Mouse (Mus musculus): ENCODE results near the gene Fig4.

Fig4 gene

DNA sequence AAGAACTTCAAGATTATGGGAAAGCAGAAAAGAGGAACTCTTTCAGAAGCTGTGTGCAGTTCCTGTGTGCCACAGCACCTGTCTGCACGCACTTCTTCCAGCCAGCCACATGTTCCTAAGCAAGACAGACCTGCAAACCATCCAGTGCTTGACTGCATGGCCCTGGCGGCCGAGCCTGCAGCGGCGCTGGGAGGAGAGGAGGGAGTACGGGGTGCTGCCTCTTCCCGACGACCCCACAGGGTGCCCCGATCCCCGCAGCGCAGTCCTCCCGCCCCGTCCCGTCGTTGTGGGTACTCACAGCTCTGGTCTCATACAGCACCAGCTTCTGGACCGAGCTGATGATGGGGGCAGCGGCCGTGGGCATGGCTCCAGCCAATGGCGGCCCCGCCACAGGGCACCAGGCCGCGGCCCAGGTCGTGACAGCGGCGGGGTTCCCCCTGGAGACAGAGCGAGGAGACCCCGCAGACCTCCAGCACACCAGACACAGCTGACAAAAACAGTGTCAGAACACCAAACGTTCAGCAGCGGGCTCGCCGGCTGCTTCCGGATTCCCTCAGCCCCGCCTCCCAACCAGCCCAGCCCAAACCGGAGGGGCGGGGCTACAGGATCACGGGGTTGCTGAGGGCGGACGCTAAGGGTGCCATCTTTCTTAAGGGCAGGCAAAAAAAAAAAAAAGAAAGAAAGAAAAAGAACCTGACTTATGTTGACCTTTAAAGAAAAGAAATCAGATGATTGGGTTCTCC, at the start of gene Fig4:
Gene Fig4, minus strand, starts transcription at position 572 of the 743 bp plus-strand sequence.
- DNase-seq, result peak; percentile 95

DNA sequence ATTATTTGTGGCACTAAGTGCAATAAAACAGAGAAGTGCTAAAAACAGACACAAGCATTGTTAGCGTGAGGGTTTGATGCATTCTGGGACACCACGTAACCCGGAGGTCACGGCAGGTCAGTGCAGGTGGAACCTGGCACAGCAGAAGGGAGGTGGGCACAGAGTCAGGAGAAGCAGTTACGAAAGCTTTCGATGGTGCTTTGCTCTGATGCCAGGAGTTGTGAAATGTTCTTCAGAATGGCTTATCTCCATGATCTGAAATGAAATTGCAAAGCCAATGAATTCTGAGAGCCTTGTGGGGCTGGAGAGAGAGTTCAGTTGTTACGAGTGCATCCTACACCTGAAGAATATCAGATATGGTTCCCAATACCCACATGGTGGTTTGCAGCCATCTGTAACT, 38.3 kb upstream of the Fig4 start:
- DNase-seq, result no peak

DNA sequence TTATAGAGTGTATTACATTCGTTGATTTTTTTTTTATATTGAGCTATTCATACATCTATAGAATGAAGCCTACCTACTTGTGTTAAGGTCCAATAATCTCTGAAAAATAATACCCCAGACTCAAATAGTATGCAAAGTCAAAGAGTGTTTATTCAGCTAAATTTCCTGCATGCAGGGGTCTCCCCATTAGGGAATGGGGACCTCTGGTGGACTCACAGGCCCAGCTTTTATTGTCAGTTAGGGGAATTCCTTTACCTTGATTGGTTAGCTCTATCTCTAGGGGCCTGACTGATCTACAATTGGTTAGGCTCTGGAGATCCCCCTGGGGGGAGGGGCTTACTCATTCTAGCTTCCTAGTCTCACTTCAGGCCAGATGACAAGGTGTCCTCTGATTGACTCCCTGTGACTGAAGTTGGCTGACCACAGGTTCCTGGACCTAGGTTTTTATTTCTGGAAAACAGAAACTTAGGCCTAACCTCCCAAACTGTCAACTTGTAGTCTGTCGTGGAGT, 29.5 kb upstream of the Fig4 start:
- peak in 1 of 2 experiments; percentile 2 for DNase-seq

DNA sequence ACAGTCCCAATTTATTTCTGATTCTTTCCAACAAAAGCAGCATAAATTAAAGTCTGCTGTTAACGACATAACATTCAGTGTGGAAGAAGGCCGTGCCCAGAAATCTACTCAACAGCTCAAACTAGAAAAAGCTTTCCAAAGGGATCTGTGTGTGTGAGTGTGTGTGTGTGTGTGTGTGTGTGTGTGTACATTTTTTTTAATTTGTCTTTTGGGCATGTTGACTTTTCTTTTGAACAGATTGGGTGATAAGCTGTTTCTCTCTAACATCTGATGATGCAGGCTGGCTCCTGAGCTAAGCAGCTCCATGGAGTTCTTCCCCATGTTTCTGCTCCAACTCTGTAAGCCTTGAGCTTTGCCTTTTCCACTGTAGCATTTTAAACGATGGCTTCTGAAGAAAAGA, 12.8 kb upstream of the Fig4 start:
- DNase-seq, result no peak

DNA sequence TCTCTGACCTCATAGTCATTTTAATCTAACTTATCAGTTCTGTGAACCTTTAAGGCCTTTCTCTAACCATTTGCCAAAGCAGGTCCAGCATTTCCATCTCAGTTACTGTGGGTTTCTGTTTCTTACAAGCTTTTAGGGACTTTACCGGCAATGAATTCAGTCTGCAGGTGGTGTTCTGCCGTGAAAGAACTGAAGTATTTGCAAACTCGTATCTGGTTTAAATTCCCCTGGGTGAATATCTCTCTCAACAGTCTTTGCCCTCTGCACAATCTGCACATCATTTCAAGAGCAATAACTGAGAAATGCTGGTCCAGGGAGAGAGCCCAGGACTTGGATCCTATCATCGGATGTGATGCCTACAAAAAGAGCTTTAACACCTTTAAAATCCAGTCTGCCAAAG, 5.1 kb upstream of the Fig4 start:
- no peak for DNase-seq

DNA sequence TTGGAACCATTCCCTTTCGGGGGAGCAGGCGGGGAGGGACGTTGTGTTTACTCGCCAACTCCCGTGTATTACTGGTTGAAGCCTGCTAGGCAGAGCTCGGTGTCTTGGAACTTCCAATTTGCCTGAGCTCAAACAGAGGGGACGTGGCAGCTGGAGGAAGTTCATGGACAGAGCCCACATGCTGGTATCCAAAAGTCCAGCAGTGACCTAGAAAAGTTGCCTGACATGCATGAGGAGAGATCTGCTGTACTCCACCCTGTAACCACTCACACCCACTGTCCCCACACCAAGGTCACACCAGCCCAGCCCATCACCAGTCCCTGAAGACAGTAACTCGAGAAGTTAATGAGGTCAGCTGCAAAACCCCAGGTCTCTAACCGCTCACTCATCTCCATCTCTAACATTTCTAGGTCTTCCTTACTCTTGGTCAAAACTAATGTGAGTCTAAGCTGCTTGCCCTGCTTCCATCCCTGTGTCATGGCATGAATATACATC, 1.9 kb upstream of the Fig4 start:
- no peak for DNase-seq

DNA sequence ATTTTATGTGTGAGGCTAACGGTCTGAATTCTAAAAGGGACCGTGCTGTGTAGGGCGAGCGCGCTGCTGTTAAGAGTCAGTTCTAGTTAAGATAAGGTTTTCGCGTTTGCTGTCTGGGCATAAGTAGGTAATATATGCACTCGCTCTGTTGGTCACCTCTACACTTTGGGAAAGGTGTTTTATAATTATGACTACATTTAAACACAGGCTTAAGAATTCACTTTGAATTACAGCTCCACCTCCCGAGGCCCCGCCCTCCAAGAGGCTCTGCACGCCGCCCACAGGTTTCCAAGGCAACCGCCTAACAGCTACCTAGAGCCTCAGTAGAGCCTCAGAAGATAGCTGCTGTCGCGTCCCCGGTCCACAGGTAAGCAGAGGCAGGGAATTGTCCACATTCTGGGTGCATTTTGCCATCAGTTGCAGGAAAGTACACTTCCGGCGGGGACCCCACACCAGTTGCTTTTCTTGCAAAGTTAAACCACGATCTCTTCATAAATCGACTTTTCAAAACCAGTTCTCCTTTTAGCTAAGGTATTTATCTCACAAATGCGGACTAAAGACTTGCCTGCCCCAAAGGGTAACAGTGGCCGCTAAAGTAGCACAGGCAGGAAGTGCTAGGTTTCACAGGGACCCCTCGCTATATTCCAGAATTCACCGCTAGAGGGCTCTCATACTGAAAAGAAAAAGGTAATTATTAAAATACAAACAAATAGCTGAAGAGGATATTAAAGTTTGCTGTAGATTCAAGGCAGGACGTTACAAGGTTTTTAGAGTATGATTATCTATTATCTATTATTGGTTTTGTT, 782 bp upstream of the Fig4 start, which contains the start of gene Ak9:
Gene Ak9, plus strand, starts transcription at position 342 of the 806 bp plus-strand sequence.
- peak; percentile 93 to 95 for DNase-seq

DNA sequence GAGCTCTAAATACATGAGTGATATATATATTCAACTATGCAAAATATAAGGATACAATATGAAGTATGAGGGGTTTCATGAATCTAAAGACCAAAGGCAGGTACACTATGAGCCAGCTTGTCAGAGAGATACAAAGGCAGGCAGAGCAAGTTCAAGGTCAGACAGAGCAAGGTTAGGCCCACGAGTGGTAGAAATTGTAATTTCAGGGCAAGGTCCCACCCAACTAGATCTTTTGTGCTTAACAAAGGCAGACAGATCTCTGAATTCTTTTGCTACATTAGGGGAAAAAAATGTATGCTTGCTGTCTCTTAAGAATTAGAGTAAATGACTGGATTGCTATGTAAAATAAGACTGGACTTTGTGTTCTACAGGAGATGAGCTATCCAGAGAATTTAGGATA, 2.9 kb downstream of the Fig4 start:
- no peak for DNase-seq

DNA sequence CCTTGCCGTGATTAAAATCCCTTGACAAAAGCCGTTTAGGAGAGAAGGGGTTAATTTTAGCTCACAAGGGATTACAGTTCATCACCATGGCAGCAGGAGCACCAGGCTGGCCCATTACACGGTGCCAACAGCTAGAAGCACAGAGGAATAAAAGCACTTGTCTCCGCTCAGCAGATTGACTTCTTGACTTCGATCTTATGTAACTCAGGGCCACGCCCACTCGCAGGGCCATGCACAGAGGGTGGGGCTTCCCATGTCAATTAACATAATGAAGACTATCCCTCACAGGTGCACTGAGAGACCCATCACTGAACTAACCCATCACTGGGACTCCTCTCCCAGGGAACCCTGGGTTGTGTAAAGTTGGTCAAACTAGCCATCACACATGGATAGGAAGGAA, 7.9 kb downstream of the Fig4 start:
- peak; percentile 31 to 33 for DNase-seq

DNA sequence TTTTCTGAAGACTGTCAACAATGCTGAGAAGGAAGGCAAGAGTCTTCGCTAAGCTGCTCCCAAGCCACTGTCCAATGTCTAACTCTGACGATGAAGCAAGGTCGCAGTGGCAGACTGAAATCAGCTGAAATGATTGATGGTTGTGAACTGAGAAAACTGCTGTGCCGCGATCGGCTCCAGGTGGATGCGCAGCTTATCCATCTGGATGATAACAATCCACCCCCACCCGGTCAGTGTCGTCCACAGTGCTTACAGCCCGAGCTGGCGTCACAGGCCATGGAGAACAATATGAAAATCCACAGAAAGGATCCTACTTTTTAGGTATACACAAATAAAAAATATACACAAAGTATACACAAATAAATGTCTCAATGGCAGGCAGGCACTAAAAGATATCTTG, 8.3 kb downstream of the Fig4 start:
- DNase-seq, result no peak

DNA sequence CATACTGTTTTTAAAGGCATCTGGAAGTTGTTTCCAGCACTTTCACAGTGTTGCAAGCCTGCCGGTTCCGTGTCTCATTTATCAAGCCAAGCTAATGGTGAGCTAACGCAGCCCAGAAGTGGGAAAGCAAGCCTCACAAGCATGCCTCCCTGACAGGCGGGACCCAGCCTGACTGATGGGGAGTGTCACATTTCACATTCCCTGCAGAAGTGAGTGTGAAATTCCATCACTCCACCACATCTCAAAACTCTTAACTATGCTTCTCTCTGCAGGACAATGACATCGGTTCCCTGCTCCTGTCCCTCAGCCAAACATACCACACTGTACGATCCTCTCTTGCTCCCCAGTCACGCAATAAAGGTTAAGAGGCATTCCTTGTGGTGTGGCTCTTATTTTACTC, 10.0 kb downstream of the Fig4 start:
- no peak for DNase-seq

DNA sequence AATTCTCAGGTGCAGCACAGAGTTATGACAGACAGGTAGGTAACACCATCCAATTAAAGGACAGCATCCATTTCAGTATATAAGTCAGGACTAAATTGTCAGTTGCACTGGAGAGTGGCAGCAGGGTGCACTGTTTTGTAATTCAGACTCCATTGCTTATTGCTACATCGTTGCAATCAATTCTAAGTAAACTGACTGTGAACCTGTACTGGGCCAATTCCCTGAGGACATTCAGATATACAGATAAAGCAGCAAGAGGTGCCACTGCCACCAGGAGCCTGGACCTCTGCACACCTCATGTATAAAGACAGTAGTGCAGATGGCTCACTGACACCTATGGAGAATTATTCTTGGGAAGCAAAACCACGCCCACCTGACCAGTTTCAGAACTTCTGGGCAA, 12.0 kb downstream of the Fig4 start:
- no peak for DNase-seq

DNA sequence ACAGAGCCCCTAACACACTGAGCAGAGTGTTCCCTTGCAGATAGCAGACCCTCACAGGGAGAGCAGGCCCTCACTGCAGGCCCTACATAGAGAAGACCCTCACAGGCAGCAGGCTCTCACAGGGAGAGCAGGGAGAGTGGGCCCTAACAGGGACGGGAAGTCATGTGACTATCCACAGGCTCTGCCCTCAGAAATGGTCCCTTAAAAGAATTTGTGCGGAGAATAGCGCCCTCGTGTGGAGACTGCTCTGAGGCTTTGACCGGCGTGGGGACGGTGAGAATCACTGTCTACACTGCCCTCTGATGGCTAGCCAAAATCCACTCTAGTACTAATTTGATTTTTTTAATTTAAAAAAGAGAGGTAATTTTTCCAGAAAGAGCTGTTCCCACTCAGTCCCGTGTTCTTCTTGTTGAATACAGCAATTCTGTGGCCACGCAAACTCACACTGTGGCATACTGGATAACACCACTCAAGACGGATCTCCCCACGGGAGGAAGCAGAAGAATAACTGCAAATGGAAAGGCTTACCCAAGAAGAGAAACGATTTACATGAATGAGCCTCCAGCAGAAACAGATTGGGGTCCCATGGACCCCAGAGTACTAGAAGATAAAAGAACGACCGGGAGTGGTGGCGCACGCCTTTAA, 14.2 kb downstream of the Fig4 start:
- peak; percentile 85 to 86 for DNase-seq

DNA sequence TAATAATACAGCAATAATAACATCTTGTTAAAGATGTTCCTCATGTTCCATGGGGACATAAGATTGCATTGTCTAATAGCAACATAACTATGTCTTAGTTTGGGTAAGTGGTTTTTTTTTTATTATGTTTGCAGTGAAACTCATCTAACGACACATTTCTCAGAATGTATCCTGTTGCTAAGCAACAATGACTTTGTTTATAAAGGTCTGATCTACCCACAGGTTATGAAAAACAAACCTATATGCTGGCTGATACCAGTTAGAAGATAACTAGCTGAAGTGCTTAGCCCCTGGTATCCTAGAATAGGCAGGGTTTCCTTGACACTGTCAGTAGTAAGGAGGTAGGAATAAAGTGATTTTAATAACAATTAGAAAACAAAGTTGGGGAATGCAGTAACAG, 15.0 kb downstream of the Fig4 start:
- DNase-seq, result no peak

DNA sequence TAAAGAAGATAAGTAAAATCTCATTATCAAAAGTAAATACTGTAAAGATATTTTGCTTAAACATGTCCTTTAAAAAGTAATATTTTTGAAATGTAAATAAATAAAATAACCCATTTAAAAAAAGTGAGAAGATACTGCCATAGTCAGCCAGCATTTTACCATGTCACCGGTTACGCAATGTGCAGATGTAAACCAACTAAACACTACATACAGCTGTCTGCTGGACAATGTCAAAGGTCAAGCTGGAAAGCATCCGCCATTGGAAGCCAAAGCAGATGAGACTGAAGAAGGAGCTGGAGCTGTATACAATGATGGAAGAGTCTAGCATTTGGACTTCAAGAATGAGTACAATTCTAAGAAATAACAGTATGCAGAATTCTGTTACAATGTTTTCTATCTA, 15.4 kb downstream of the Fig4 start:
- DNase-seq, result no peak

DNA sequence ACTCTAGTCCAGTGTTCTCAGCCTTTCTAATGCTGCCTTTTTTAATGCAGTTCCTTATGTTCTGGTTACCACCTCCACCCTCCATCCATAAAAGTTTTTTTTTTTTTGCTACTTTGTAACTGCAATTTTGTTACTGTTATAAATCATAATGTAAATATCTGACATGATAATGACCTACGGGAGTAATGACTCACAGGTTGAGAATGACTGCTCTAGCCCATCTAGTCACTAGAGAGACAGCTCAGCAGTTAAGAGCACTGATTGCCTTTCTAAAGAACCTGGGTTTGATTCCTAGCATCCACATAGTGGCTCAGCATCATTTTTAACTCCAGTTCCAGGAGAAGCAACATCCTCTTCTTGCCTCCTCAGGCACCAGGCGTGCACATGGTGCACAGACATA, 21.0 kb downstream of the Fig4 start:
- no peak for DNase-seq

DNA sequence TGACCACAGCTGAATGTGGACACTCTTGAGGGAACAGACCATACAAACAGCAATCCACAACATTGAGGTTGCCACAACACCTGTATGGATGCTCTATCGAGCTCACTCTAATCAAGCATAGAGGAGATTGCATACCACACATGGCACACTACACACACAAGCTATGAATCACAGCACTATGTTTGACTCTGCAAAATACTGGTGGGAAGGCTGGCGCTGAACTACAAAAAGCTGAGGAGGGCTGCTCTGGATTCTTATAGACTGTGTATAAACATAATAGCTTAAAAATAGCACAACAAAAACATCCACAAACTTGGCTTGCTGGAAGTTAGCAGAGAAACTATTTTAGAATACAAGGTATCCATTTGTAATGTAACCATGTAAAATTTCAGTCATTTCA, 22.3 kb downstream of the Fig4 start:
- DNase-seq, result no peak

DNA sequence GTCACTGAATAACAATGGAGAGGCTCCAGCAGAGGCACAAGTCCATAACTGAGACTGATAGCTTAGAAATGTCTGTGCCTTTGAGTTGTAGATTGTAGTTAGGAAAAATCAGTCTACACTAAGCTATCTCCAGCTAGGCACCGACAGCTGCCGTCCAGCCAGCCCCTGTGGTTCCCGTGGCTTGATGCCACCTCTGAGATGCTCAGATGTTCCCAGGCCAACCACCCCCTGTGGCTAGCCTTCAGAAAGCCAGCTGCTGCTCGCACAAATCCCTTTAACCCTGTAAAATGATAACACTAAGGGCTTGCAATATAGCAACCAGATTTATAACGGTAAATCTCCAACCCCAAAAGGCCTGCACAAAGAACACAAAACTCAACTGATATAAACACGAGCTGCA, 22.9 kb downstream of the Fig4 start:
- no peak for DNase-seq

DNA sequence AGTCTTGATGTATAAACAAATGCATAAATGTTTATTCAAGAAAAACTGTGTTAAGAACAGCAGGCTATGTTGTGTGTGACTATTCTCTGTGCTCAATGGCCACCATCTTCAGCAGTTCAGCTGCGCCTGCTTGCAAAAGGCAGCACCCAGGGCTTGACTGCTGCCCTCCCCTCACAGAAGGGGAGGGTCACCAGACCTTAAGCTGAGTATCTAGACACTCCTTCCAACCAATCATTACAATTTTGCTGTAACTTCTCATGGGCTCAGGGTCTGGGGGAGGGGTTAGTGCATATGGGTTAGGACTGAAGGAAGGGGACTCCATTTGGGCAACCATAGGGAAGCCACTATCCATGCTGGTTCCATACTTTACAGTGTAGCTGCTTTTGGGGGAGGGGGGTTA, 24.3 kb downstream of the Fig4 start:
- no peak for DNase-seq

DNA sequence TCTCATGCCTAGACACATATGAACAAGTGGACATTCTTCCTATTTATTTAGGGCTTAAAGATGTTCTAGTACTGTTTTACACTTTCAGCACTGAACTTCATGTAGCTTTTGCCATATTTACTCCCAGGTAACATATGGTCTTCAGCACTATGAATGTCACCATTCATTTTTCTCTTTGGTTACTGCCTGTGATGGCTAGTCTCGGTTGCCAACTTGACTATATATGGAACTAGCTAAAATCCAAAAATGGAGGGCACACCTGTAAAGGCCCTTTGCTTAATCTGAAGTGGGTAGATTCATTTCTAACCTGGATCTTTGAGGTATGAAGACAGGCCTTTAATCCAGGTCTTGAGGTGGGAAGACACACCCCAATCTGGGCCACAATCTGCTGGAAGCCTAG, 28.2 kb downstream of the Fig4 start:
- no peak for DNase-seq

DNA sequence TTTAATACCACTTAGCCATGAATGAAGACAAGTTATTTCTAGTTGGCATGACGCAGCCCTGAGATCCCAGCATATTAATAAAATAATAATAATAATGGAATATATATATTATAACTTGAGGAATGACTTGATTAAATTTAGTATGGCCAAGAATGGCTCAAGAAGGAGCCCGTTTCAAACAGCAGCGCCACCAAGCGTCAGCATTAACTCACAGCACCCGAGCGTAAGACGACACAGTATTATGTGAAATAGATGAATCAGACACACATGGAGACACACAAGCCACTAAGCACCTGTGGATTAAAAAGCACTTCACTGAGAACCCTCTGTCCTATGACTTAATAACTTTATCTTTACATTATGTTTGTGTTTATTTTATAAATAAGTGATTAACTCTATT, 31.2 kb downstream of the Fig4 start:
- no peak for DNase-seq

DNA sequence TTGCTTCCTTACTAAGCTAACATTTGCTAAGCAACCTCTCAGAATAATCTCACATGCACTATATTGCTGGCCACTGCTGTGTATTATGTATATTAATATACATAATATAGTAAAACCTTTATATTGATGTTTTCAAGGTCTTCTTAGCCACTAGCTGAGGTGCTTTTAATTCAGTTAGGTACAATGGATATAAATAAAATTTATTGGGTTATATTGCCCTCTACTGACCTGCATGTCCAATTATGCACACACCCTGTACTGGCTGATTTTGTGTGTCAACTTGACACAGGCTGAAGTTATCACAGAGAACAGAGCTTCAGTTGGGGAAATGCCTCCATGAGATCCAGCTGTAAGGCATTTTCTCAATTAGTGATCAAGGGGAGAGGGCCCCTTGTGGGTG, 41.2 kb downstream of the Fig4 start:
- no peak for DNase-seq

DNA sequence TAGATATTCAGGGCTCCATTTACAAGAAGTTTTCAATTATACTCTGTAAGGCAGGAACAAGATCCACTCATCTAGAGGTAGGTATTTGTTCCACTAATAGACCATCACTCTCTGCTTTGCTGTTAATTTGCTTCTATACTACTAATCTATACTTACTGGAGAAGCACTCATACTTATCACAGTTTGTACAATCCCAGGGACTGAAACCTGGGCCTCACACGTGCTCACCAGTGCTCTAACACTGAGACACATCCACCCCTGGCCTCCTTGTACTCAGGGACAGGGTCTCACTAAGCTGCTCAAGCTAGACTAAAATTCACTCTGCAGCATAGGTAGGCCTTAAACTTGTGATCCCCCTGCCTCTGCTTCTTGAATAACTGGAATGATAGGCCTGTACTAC, 41.8 kb downstream of the Fig4 start:
- no peak for DNase-seq

All from B cell, adult 2 months (primary cell).